Mouse (Mus musculus) MEL (cell line): ENCODE data around the gene Diaph3. TPM values are rescaled to one million over a fixed set of nuclear protein-coding genes. Genes with fewer than 3 reads are reported as not detected.

ENCODE experiments used
- DNase-seq: peaks from one replicate; pipeline ENCODE4 v3.0.0; 2011; ENCODE audit warnings: low read depth, low spot score
- H3K27ac ChIP-seq: 2 replicates; pipeline ENCODE4 v1.5.1; 2012; ENCODE audit warnings: low read depth, mild to moderate bottlenecking, control low read depth, low read length, moderate library complexity; ENCODE audit not compliant: control insufficient read depth
- H3K27me3 ChIP-seq, 2 experiments: fragments of 150-350 bp in 1 of 2; sonication (generic) in 1 of 2; 2 replicates each; pipeline ENCODE4 v1.6.1; 2012; ENCODE audit warnings: low read length in 2 of 2, mild to moderate bottlenecking in 2 of 2, improper control_type of control experiment in 1 of 2, moderate library complexity in 1 of 2; ENCODE audit not compliant: insufficient read depth in 2 of 2, control insufficient read depth in 1 of 2
- H3K36me3 ChIP-seq, 2 experiments: 2 replicates each; pipeline ENCODE4 v1.6.1; 2012 to 2014; ENCODE audit warnings: low read length in 2 of 2, improper control_type of control experiment in 1 of 2, inconsistent platforms in 1 of 2, mild to moderate bottlenecking in 1 of 2; ENCODE audit not compliant: insufficient read depth in 2 of 2, control insufficient read depth in 1 of 2
- H3K4me1 ChIP-seq, 2 experiments: fragments of 150-350 bp in 1 of 2; sonication (generic) in 1 of 2; 2 replicates each; pipeline ENCODE4 v1.6.1; 2012; ENCODE audit warnings: low read length in 2 of 2, improper control_type of control experiment in 1 of 2, mild to moderate bottlenecking in 1 of 2; ENCODE audit not compliant: insufficient read depth in 2 of 2, control insufficient read depth in 1 of 2
- H3K4me3 ChIP-seq, 2 experiments: fragments of 150-350 bp in 1 of 2; sonication (generic) in 1 of 2; 2 replicates each; pipeline ENCODE4 v1.5.1; 2012; ENCODE audit warnings: low read depth in 2 of 2, low read length in 2 of 2, mild to moderate bottlenecking in 2 of 2, moderate library complexity in 2 of 2, control low read depth in 1 of 2, improper control_type of control experiment in 1 of 2; ENCODE audit not compliant: control insufficient read depth in 1 of 2, insufficient read depth in 1 of 2
- H3K79me2 ChIP-seq: 2 replicates; pipeline ENCODE4 v1.6.1; 2012; ENCODE audit warnings: mild to moderate bottlenecking, low read length, moderate library complexity; ENCODE audit not compliant: control insufficient read depth, poor library complexity, insufficient read depth
- H3K9ac ChIP-seq: 2 replicates; pipeline ENCODE4 v1.6.1; 2012; ENCODE audit warnings: low read depth, mild to moderate bottlenecking, control low read depth, low read length, moderate library complexity; ENCODE audit not compliant: control insufficient read depth, poor library complexity, severe bottlenecking
- H3K9me3 ChIP-seq: fragments of 150-350 bp; sonication (generic); replicated peaks from 2 replicates; pipeline ENCODE4 v1.6.1; 2012; ENCODE audit warnings: mild to moderate bottlenecking, low read length, improper control_type of control experiment, moderate library complexity; ENCODE audit not compliant: insufficient read depth
- BHLHE40 ChIP-seq: IDR thresholded peaks from 2 replicates; pipeline ENCODE4 v1.6.1; 2012; ENCODE audit warnings: low read depth, mild to moderate bottlenecking, inconsistent platforms, low read length, improper control_type of control experiment, borderline replicate concordance
- CHD2 ChIP-seq: IDR thresholded peaks from 2 replicates; pipeline ENCODE4 v1.6.1; 2011; ENCODE audit warnings: low read length, improper control_type of control experiment
- E2F4 ChIP-seq: IDR thresholded peaks from 2 replicates; pipeline ENCODE4 v1.6.1; 2011; ENCODE audit warnings: low read depth, low read length, improper control_type of control experiment, borderline replicate concordance
- ETS1 ChIP-seq: IDR thresholded peaks from 2 replicates; pipeline ENCODE4 v1.6.1; 2012; ENCODE audit warnings: low read depth, mild to moderate bottlenecking, inconsistent platforms, low read length, improper control_type of control experiment, moderate library complexity
- GATA1 ChIP-seq: IDR thresholded peaks from 2 replicates; pipeline ENCODE4 v1.6.1; 2011; ENCODE audit warnings: low read depth, low read length, improper control_type of control experiment
- MEF2A ChIP-seq: IDR thresholded peaks from 2 replicates; pipeline ENCODE4 v1.6.1; 2014; ENCODE audit warnings: low read depth, mild to moderate bottlenecking, inconsistent platforms, low read length, improper control_type of control experiment; ENCODE audit not compliant: poor library complexity, insufficient replicate concordance, severe bottlenecking; ENCODE audit errors: extremely low read depth
- MYB ChIP-seq: IDR thresholded peaks from 2 replicates; pipeline ENCODE4 v1.6.1; 2011; ENCODE audit warnings: mild to moderate bottlenecking, low read depth, low read length, improper control_type of control experiment
- MYC ChIP-seq: IDR thresholded peaks from 2 replicates; pipeline ENCODE4 v1.6.1; 2011; ENCODE audit warnings: low read depth, mild to moderate bottlenecking, low read length, improper control_type of control experiment, moderate library complexity
- NRF1 ChIP-seq: IDR thresholded peaks from 2 replicates; pipeline ENCODE4 v1.6.1; 2014; ENCODE audit warnings: low read depth, mild to moderate bottlenecking, inconsistent platforms, low read length, improper control_type of control experiment, moderate library complexity; ENCODE audit not compliant: poor library complexity, insufficient read depth, severe bottlenecking
- POLR2AphosphoS2 ChIP-seq: IDR thresholded peaks from 2 replicates; pipeline ENCODE4 v1.6.1; 2011; ENCODE audit warnings: low read length, improper control_type of control experiment
- RAD21 ChIP-seq: IDR thresholded peaks from 2 replicates; pipeline ENCODE4 v1.6.1; 2011; ENCODE audit warnings: mild to moderate bottlenecking, low read depth, low read length, improper control_type of control experiment
- SMC3 ChIP-seq: IDR thresholded peaks from 2 replicates; pipeline ENCODE4 v1.6.1; 2011; ENCODE audit warnings: low read depth, low read length, improper control_type of control experiment
- TCF12 ChIP-seq: IDR thresholded peaks from 2 replicates; pipeline ENCODE4 v1.6.1; 2014; ENCODE audit warnings: low read depth, mild to moderate bottlenecking, inconsistent platforms, low read length, improper control_type of control experiment, moderate library complexity
- UBTF ChIP-seq: IDR thresholded peaks from 2 replicates; pipeline ENCODE4 v1.6.1; 2012; ENCODE audit warnings: low read depth, mild to moderate bottlenecking, inconsistent platforms, low read length, improper control_type of control experiment, moderate library complexity, borderline replicate concordance; ENCODE audit not compliant: insufficient read depth
- ZC3H11A ChIP-seq: IDR thresholded peaks from 2 replicates; pipeline ENCODE4 v1.6.1; 2012; ENCODE audit warnings: low read depth, mild to moderate bottlenecking, inconsistent platforms, low read length, improper control_type of control experiment
- ZKSCAN1 ChIP-seq: IDR thresholded peaks from 2 replicates; pipeline ENCODE4 v1.6.1; 2012; ENCODE audit warnings: low read depth, mild to moderate bottlenecking, inconsistent platforms, low read length, improper control_type of control experiment, moderate library complexity
- ZMIZ1 ChIP-seq: IDR thresholded peaks from 2 replicates; pipeline ENCODE4 v1.6.1; 2012; ENCODE audit warnings: low read depth, mild to moderate bottlenecking, inconsistent platforms, low read length, improper control_type of control experiment, moderate library complexity
- polyA plus RNA-seq, 2 experiments: library from polyadenylated mRNA; stranded (reverse) in 1 of 2; unstranded in 1 of 2; fragments of >175 nt in 1 of 2; fragments of >200 nt in 1 of 2; gene quantifications; 2 replicates each; pipeline versions ENCODE4 v1.2.1 to v1.2.4; 2012; ENCODE audit warnings: low replicate concordance in 2 of 2, low read depth in 1 of 2; ENCODE audit not compliant: insufficient read length in 2 of 2, insufficient read depth in 1 of 2, missing spikeins in 1 of 2
- total RNA-seq: library from RNA; depleted of rRNA; stranded (reverse); fragments of 300-350 nt; gene quantifications from 2 replicates; pipeline ENCODE4 v1.2.3, GENCODE M21; 2012

Diaph3 gene
- total and polyA plus RNA-seq, 3 experiments = 9.0 to 11.9 TPM; not detected in 1

GRCm38 (mm10) chr14:86937953-86938352, 203.1 kb downstream of the Diaph3 start:
- Histone ChIP-seq H3K4me1 (no peaks in the 10 kb centered on the region), H3K9ac (no peak overlapping the region), H3K79me2 (no peaks in the 10 kb centered on the region), H3K9me3 (no peaks in the 10 kb centered on the region), H3K36me3 (no peaks in the 10 kb centered on the region), H3K4me3 (no peak overlapping the region), H3K27me3 (no peaks in the 10 kb centered on the region), H3K27ac (no peak overlapping the region)
- DNase-seq = no peak
- no peak for TF ChIP-seq MYC

- no peaks in the 10 kb centered on the region for H3K9me3 ChIP-seq
- no peak overlapping the region for H3K27ac ChIP-seq
- H3K79me2 ChIP-seq = no peaks in the 10 kb centered on the region
- H3K36me3 ChIP-seq = no peaks in the 10 kb centered on the region
- H3K4me1 ChIP-seq = no peaks in the 10 kb centered on the region
- H3K27me3 ChIP-seq = no peaks in the 10 kb centered on the region
- no peak overlapping the region for H3K4me3 ChIP-seq
- TF ChIP-seq GATA1 (no peak), POLR2AphosphoS2 (no peak), RAD21 (no peak), E2F4 (no peak), CHD2 (no peak), ZC3H11A (no peak), MYB (no peak), MEF2A (no peak), UBTF (no peak), TCF12 (no peak), ETS1 (no peak), NRF1 (no peak), SMC3 (no peak)
- TF ChIP-seq, all 39 proteins: peak for 0
- no peak for DNase-seq
- no peak overlapping the region for H3K9ac ChIP-seq
These were observed 204.6 kb downstream of the Diaph3 start for GRCm38 (mm10) chr14:86936424-86936823.

GRCm38 (mm10) chr14:86930763-86931162, 210.3 kb downstream of the Diaph3 start:
- H3K4me1 ChIP-seq = no peaks in the 10 kb centered on the region
- H3K9me3 ChIP-seq = no peaks in the 10 kb centered on the region
- no peaks in the 10 kb centered on the region for H3K27me3 ChIP-seq
- no peak overlapping the region for H3K4me3 ChIP-seq
- no peak for DNase-seq
- no peak overlapping the region for H3K27ac ChIP-seq
- H3K36me3 ChIP-seq = no peaks in the 10 kb centered on the region
- H3K79me2 ChIP-seq = no peaks in the 10 kb centered on the region
- TF ChIP-seq CHD2 (no peak), ZKSCAN1 (no peak), BHLHE40 (no peak), ZMIZ1 (no peak)
- TF ChIP-seq, all 39 proteins: peak for 0
- H3K9ac ChIP-seq = no peak overlapping the region
